Mouse (Mus musculus) brain, adult 2 months (tissue): ENCODE data around the gene Cdk6.
"Not testable (repeated sequence)": the region's sequence is repeated elsewhere in the genome, so short reads cannot be mapped to it uniquely, and the experiment has no call there.

Experiments
- DNase-seq: peaks from one replicate; pipeline ENCODE4 v3.0.0; 2011; ENCODE audit warnings: low read depth, low spot score

Cdk6 gene

GRCm38 (mm10) chr5:3509503-3509902, 168.2 kb downstream of the Cdk6 start:
- DNase-seq: no peak

GRCm38 (mm10) chr5:3511097-3511795, 170.0 kb downstream of the Cdk6 start:
- peak; percentile 28 for DNase-seq

GRCm38 (mm10) chr5:3512584-3512983, 171.3 kb downstream of the Cdk6 start:
- DNase-seq: no peak

GRCm38 (mm10) chr5:3514901-3515311, 173.6 kb downstream of the Cdk6 start:
- no peak for DNase-seq

- DNase-seq: no peak
Observed at GRCm38 (mm10) chr5:3515477-3515876, 174.2 kb downstream of the Cdk6 start.

- DNase-seq: peak; percentile 80
Observed at GRCm38 (mm10) chr5:3516481-3517075, 175.3 kb downstream of the Cdk6 start.

GRCm38 (mm10) chr5:3520493-3521359, 179.4 kb downstream of the Cdk6 start:
- DNase-seq: no peak

- peak; percentile 26 for DNase-seq
Observed at GRCm38 (mm10) chr5:3521741-3522140, 180.5 kb downstream of the Cdk6 start.

GRCm38 (mm10) chr5:3522826-3523225, 181.5 kb downstream of the Cdk6 start:
- no peak for DNase-seq

GRCm38 (mm10) chr5:3527041-3527691, 185.9 kb downstream of the Cdk6 start:
- DNase-seq: no peak

- no peak for DNase-seq
Observed at GRCm38 (mm10) chr5:3529585-3530189, 188.4 kb downstream of the Cdk6 start.

GRCm38 (mm10) chr5:3532048-3532447, 190.8 kb downstream of the Cdk6 start:
- DNase-seq: not testable (repeated sequence)

- no peak for DNase-seq
Observed at GRCm38 (mm10) chr5:3536592-3537212, 195.4 kb downstream of the Cdk6 start.

- no peak for DNase-seq
Observed at GRCm38 (mm10) chr5:3538505-3539472, 197.5 kb downstream of the Cdk6 start.

- no peak for DNase-seq
Observed at GRCm38 (mm10) chr5:3541871-3542270, 200.6 kb downstream of the Cdk6 start.

GRCm38 (mm10) chr5:3543629-3544479, 202.6 kb downstream of the Cdk6 start, which contains the start of gene Fam133b:
Gene Fam133b (plus strand): TSS chr5:3543833.
- peak; percentile 95 for DNase-seq

GRCm38 (mm10) chr5:3544480-3544769, 203.1 kb downstream of the Cdk6 start:
- DNase-seq: no peak

GRCm38 (mm10) chr5:3546226-3546625, 204.9 kb downstream of the Cdk6 start:
- no peak for DNase-seq

GRCm38 (mm10) chr5:3551481-3551880, 210.2 kb downstream of the Cdk6 start:
- no peak for DNase-seq
